Mouse (Mus musculus): Measurements from ENCODE around the gene Lime1.

Gene Lime1

GRCm38 (mm10) chr2:181391022-181391421 is 11.1 kb downstream of the Lime1 start:
- DNase-seq (ENCODE audit: low spot score in 2 of 2): no peak

- no peak for DNase-seq (ENCODE audit: low spot score in 2 of 2)
Measured at GRCm38 (mm10) chr2:181391541-181391940, 11.7 kb downstream of the Lime1 start.

GRCm38 (mm10) chr2:181392600-181393213 is 12.8 kb downstream of the Lime1 start:
- DNase-seq (ENCODE audit: low spot score in 2 of 2): peak; percentile 79 to 81

- no peak for DNase-seq (ENCODE audit: low spot score in 2 of 2)
Measured at GRCm38 (mm10) chr2:181394086-181394485, 14.2 kb downstream of the Lime1 start.

GRCm38 (mm10) chr2:181397207-181397761 is 17.4 kb downstream of the Lime1 start:
- no peak for DNase-seq (ENCODE audit: low spot score in 2 of 2)

- no peak for DNase-seq (ENCODE audit: low spot score in 2 of 2)
Measured at GRCm38 (mm10) chr2:181401497-181401896, 21.6 kb downstream of the Lime1 start.

GRCm38 (mm10) chr2:181403722-181404121 is 23.8 kb downstream of the Lime1 start:
- no peak for DNase-seq (ENCODE audit: low spot score in 2 of 2)

- no peak for DNase-seq (ENCODE audit: low spot score in 2 of 2)
Measured at GRCm38 (mm10) chr2:181409643-181410042, 29.8 kb downstream of the Lime1 start.

GRCm38 (mm10) chr2:181410760-181411473 is 31.0 kb downstream of the Lime1 start:
- peak; percentile 40 to 72 for DNase-seq (ENCODE audit: low spot score in 2 of 2)

- no peak for DNase-seq (ENCODE audit: low spot score in 2 of 2)
Measured at GRCm38 (mm10) chr2:181413141-181413540, 33.3 kb downstream of the Lime1 start.

GRCm38 (mm10) chr2:181415945-181416344 is 36.1 kb downstream of the Lime1 start:
- DNase-seq (ENCODE audit: low spot score in 2 of 2): peak in 1 of 2 experiments; percentile 61

- DNase-seq (ENCODE audit: low spot score in 2 of 2): no peak
Measured at GRCm38 (mm10) chr2:181419359-181419758, 39.5 kb downstream of the Lime1 start.

GRCm38 (mm10) chr2:181420426-181420825 is 40.5 kb downstream of the Lime1 start:
- no peak for DNase-seq (ENCODE audit: low spot score in 2 of 2)

GRCm38 (mm10) chr2:181420903-181421638 is 41.2 kb downstream of the Lime1 start:
- no peak for DNase-seq (ENCODE audit: low spot score in 2 of 2)

GRCm38 (mm10) chr2:181423834-181424233 is 44.0 kb downstream of the Lime1 start:
- no peak for DNase-seq (ENCODE audit: low spot score in 2 of 2)

Data from urinary bladder, postnatal 36 days (tissue).